15 mouse cellular contexts compared by ENCODE assay signal in the genomic region with DNA sequence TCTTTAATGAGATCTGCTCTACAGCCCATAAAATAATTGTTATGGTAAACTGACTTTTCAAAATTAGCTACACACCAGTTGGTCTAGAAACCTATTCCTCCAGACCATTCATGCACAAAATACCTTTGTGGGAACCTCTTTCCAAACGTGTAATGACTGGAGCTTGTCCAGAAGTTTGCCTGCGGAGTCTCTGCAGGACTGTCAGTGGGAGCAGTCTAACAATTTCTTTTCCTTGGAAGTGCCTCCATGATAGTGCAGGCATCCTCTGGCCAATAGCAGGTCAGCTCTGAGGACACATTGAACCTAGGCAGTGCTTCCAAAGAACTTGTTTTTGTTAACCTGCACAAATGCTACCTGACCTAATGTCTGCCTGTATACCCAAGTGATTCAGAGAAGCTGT.
A peak's percentile ranks its signal among the peaks of the same experiment; 100 is the strongest.
DNase-seq lines count a peak whose midpoint lies in the region; ATAC-seq lines count a peak whose summit lies in the region.
"Had no signal": no experiment of that assay in that cellular context is flagged by ENCODE, and none has a peak within 500 bp of the region (broad histone marks: within the 10 kb centered on the region; RNA-seq: fewer than 3 reads in every experiment).

No protein-coding gene starts in this region.

- DNase-seq in midbrain, embryonic 11.5 days (ENCODE audit: low spot score, missing footprints): no peak
- peak; percentile 23 for DNase-seq in cerebellum, adult 9-10 months
- peak; percentile 80 for DNase-seq in forebrain, embryonic 14.5 days (ENCODE audit: low spot score)
- no peak for DNase-seq in adipocyte (ENCODE audit: low spot score)
- DNase-seq in layer of hippocampus, adult 11-12 months (ENCODE audit: low spot score): no peak
- DNase-seq: heart, adult 11 months; kidney, postnatal 36 days; lung, embryonic 14.5 days had no signal

- H3K27me3 ChIP-seq in midbrain, embryonic 11.5 days (ENCODE audit: control insufficient read depth, insufficient read depth, low read length): no peaks in the 10 kb centered on the region
- H3K27me3 ChIP-seq in midbrain, embryonic 16.5 days (ENCODE audit: control insufficient read depth, insufficient read depth, low read depth, low read length): no peaks in the 10 kb centered on the region
- H3K27me3 ChIP-seq in forebrain, embryonic 14.5 days (replicated peaks; ENCODE audit: control insufficient read depth, insufficient read depth, low read length): no peaks in the 10 kb centered on the region
- no peaks in the 10 kb centered on the region for H3K27me3 ChIP-seq in neural tube, embryonic 14.5 days (ENCODE audit: control insufficient read depth, insufficient read depth, low read length)
- H3K27me3 ChIP-seq: embryonic facial prominence, embryonic 13.5 days; intestine, embryonic 15.5 days; limb, embryonic 15.5 days had no signal

- H3K9ac ChIP-seq in midbrain, embryonic 11.5 days (ENCODE audit: low read length): no peak overlapping the region
- H3K9ac ChIP-seq in midbrain, embryonic 16.5 days (ENCODE audit: low read depth, low read length): no peak overlapping the region
- H3K9ac ChIP-seq in forebrain, embryonic 14.5 days (ENCODE audit: low read length): no peak overlapping the region
- H3K9ac ChIP-seq in neural tube, embryonic 14.5 days (replicated peaks; ENCODE audit: low read depth, low read length): no peak overlapping the region
- H3K9ac ChIP-seq: embryonic facial prominence, embryonic 13.5 days; intestine, embryonic 15.5 days; limb, embryonic 15.5 days; lung, embryonic 14.5 days had no signal

- H3K4me1 ChIP-seq in midbrain, embryonic 11.5 days (ENCODE audit: control insufficient read depth, insufficient read depth, low read length): no peaks in the 10 kb centered on the region
- H3K4me1 ChIP-seq in midbrain, embryonic 16.5 days (ENCODE audit: control insufficient read depth, insufficient read depth, low read length): peaks cover 2% of the 10 kb centered on the region; the same call in 1 of the 2 replicates
- peaks cover 3% of the 10 kb centered on the region; the same call in 1 of the 2 replicates for H3K4me1 ChIP-seq in forebrain, embryonic 14.5 days (ENCODE audit: control insufficient read depth, insufficient read depth, low read length)
- no peaks in the 10 kb centered on the region; the same call in 1 of the 2 replicates for H3K4me1 ChIP-seq in neural tube, embryonic 14.5 days (ENCODE audit: control insufficient read depth, insufficient read depth, low read length)
- H3K4me1 ChIP-seq: embryonic facial prominence, embryonic 13.5 days; intestine, embryonic 15.5 days; limb, embryonic 15.5 days had no signal

- H3K4me3 ChIP-seq in midbrain, embryonic 11.5 days (ENCODE audit: low read depth, low read length): no peak overlapping the region
- H3K4me3 ChIP-seq in midbrain, embryonic 16.5 days (ENCODE audit: low read depth, low read length): no peak overlapping the region
- no peak overlapping the region for H3K4me3 ChIP-seq in forebrain, embryonic 14.5 days (ENCODE audit: low read depth, low read length)
- no peak overlapping the region for H3K4me3 ChIP-seq in neural tube, embryonic 14.5 days (ENCODE audit: low read depth, low read length)
- H3K4me3 ChIP-seq: embryonic facial prominence, embryonic 13.5 days; intestine, embryonic 15.5 days; limb, embryonic 15.5 days had no signal

- H3K36me3 ChIP-seq in midbrain, embryonic 11.5 days (ENCODE audit: control insufficient read depth, insufficient read depth, low read length): no peaks in the 10 kb centered on the region
- no peaks in the 10 kb centered on the region for H3K36me3 ChIP-seq in midbrain, embryonic 16.5 days (ENCODE audit: control insufficient read depth, insufficient read depth, low read length)
- H3K36me3 ChIP-seq in forebrain, embryonic 14.5 days (ENCODE audit: control insufficient read depth, insufficient read depth, low read length): no peaks in the 10 kb centered on the region
- H3K36me3 ChIP-seq in neural tube, embryonic 14.5 days (ENCODE audit: control insufficient read depth, insufficient read depth, low read length): no peaks in the 10 kb centered on the region
- H3K36me3 ChIP-seq: embryonic facial prominence, embryonic 13.5 days; intestine, embryonic 15.5 days; limb, embryonic 15.5 days had no signal

- H3K9me3 ChIP-seq in midbrain, embryonic 11.5 days (ENCODE audit: control insufficient read depth, low read length): no peaks in the 10 kb centered on the region
- H3K9me3 ChIP-seq in midbrain, embryonic 16.5 days (replicated peaks; ENCODE audit: control insufficient read depth, low read length, poor library complexity, severe bottlenecking): no peaks in the 10 kb centered on the region
- H3K9me3 ChIP-seq in forebrain, embryonic 14.5 days (replicated peaks; ENCODE audit: control insufficient read depth, low read length): no peaks in the 10 kb centered on the region
- no peaks in the 10 kb centered on the region for H3K9me3 ChIP-seq in neural tube, embryonic 14.5 days (ENCODE audit: control insufficient read depth, low read length)
- H3K9me3 ChIP-seq: embryonic facial prominence, embryonic 13.5 days; intestine, embryonic 15.5 days; limb, embryonic 15.5 days had no signal

- no peak overlapping the region for H3K27ac ChIP-seq in midbrain, embryonic 11.5 days (ENCODE audit: low read depth, low read length)
- no peak overlapping the region for H3K27ac ChIP-seq in midbrain, embryonic 16.5 days (ENCODE audit: low read length)
- H3K27ac ChIP-seq in forebrain, embryonic 14.5 days (ENCODE audit: low read depth, low read length): no peak overlapping the region
- H3K27ac ChIP-seq in neural tube, embryonic 14.5 days (ENCODE audit: low read depth, low read length): no peak overlapping the region
- H3K27ac ChIP-seq: embryonic facial prominence, embryonic 13.5 days; intestine, embryonic 15.5 days; limb, embryonic 15.5 days had no signal

- ATAC-seq in midbrain, embryonic 11.5 days (ENCODE audit: low FRiP score): 0 out of 2 replicates have a peak, but pooled peaks have one; percentile 40
- no peak for ATAC-seq in midbrain, embryonic 16.5 days
- peak; percentile 92 for ATAC-seq in forebrain, embryonic 14.5 days
- peak; percentile 61; the same call in 1 of the 2 replicates for ATAC-seq in neural tube, embryonic 14.5 days (ENCODE audit: low read depth)
- no peak for ATAC-seq in megakaryocyte progenitor cell, adult 5-6 weeks (replicated peaks; ENCODE audit: poor library complexity)
- ATAC-seq: CD4-positive, CD25-positive, alpha-beta regulatory T cell, adult 4 months; intestine, embryonic 15.5 days had no signal

- H3K4me2 ChIP-seq in midbrain, embryonic 11.5 days: no peak overlapping the region
- no peak overlapping the region for H3K4me2 ChIP-seq in midbrain, embryonic 16.5 days (ENCODE audit: low read length)
- no peak overlapping the region for H3K4me2 ChIP-seq in forebrain, embryonic 14.5 days (ENCODE audit: low read length)
- H3K4me2 ChIP-seq in neural tube, embryonic 14.5 days (ENCODE audit: low read depth, low read length): no peak overlapping the region
- H3K4me2 ChIP-seq: embryonic facial prominence, embryonic 13.5 days; intestine, embryonic 15.5 days; limb, embryonic 15.5 days; lung, embryonic 14.5 days had no signal

- WGBS in midbrain, embryonic 11.5 days: 13% methylated on average over 2 of the region's 2 CpGs
- 8% methylated on average over 2 of the region's 2 CpGs for WGBS in midbrain, embryonic 16.5 days
- 3% methylated on average over 2 of the region's 2 CpGs for WGBS in forebrain, embryonic 14.5 days
- 17% methylated on average over 2 of the region's 2 CpGs for WGBS in neural tube, embryonic 14.5 days

Comparison
In these comparisons a context has a peak if more than half of its experiments do, and no peak if none do; other contexts are left out.
1. ATAC-seq: peak in midbrain, embryonic 11.5 days (single experiment), forebrain, embryonic 14.5 days (single experiment) and neural tube, embryonic 14.5 days (single experiment); none in midbrain, embryonic 16.5 days (single experiment) and megakaryocyte progenitor cell, adult 5-6 weeks (single experiment).
2. DNase-seq: peak in cerebellum, adult 9-10 months (single experiment) and forebrain, embryonic 14.5 days (single experiment); none in midbrain, embryonic 11.5 days (single experiment), adipocyte (single experiment) and layer of hippocampus, adult 11-12 months (single experiment).